Mouse (Mus musculus) retina, embryonic 14.5 days (tissue): Measurements from ENCODE around the gene Kif7.

Experiments used
- DNase-seq: peaks from one replicate; pipeline ENCODE4 v3.0.0-alpha.2; 2015; ENCODE audit warnings: low spot score

Kif7 gene

GRCm38 (mm10) chr7:79715187-79715981 is at the start of gene Kif7:
Gene Kif7, minus strand, starts transcription at chr7:79715720.
- peak; percentile 82 for DNase-seq

DNA sequence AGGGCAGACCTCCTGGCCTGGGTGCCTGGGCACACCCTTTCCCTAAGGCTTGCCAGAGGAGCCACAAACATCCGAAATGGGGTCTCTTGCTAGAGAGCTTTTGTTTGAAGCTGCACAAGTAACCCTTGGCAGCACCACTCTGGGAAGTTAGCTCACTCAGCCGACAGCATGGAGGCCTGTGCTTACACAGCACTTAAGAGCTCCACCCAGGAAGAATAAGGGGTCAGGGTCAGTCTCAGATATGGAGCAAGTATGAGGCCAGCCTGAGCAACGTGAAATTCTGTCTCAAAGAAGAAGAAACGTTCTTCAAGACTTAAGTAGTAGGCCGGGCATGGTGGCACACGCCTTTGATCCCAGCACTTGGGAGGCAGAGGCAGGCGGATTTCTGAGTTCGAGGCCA is 46.6 kb upstream of the Kif7 start:
- no peak for DNase-seq

- DNase-seq = no peak
Measured at GRCm38 (mm10) chr7:79761124-79761876, 45.8 kb upstream of the Kif7 start.

GRCm38 (mm10) chr7:79759766-79760165 is 44.2 kb upstream of the Kif7 start:
- no peak for DNase-seq

DNA sequence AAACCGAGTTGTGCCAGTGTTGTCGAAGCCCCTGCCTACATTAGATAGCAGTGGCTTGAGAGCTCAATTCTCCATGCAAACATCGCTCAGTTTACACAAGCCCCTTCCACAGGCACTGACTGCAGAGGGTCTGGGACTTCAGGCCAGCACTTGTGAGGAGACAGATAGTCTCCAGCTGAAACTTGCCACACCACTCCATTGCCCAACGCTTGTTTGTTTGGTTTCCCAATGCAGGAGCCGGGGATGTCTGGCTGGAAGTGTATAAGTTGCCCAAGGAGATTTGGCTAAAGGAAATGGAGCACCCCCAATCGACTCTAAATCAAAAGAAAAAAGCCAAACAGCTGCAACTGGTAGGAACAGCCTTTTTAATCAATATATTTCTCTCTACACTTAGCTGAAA is 42.7 kb upstream of the Kif7 start:
- DNase-seq = no peak

DNA sequence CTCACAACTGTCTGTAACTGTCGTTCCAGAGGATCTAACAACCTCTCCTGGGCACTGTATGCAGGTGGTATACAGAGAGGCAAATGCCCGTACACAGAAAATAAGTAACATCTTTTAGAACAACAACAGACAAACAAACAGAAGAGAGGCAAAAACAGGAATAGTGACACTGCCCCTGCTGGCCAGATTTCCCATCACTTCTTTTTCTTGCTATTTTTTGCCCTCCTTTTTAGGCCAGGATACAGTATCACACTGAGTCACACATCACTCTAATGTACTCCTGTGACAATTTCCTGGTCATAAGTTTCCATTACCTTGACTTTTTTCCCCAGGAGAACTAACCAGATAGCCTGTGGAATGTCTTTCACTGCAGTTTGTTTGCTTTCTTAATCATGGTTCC is 40.8 kb upstream of the Kif7 start:
- DNase-seq = no peak

DNA sequence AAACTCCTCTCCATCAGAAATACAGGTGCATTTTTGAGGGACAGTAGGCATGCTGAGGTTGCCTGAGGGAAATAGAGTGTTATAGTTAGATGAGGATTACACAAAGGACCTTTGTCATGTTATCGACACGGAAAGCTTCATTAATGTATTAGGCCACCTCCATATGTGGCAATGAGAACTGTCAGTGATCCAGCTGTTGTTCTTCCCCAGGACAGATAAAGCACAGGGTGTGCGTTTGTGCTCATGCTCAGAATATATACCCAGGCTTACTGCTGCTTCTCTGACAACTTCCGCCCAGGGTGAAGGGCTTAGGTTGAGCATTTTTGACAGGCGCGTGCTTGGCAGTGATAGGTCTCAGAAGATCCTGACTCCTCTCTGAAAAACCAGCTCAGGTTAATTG is 34.0 kb upstream of the Kif7 start:
- DNase-seq = no peak

DNA sequence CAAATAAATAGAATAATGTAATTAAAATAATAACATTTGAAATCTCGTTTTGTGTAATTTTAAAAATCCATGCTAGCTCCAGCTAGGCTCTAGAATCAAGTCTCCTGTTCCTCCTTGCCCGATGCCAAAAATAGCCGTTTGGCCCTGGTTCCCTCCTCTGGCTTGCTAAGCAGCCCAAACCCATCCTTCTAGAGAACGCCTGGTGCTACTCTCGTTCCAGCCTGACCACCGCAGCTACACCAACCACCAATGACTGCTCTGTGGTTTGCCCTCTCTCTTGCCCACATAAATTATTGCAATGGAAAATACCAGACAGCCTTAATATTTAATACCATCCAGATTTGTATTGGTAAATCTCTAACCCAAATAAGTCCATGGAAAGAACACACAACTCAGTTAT is 32.1 kb upstream of the Kif7 start:
- DNase-seq = no peak

- DNase-seq = no peak
Measured at GRCm38 (mm10) chr7:79744585-79744984, 29.1 kb upstream of the Kif7 start.

- no peak for DNase-seq
Measured at GRCm38 (mm10) chr7:79744051-79744450, 28.5 kb upstream of the Kif7 start.

- DNase-seq = peak; percentile 82
Measured at GRCm38 (mm10) chr7:79742659-79743536, 27.4 kb upstream of the Kif7 start, which contains the start of the genes Pex11a and Wdr93. Gene Pex11a, minus strand, starts transcription at chr7:79743131. Gene Wdr93, plus strand, starts transcription at chr7:79743163.

GRCm38 (mm10) chr7:79742277-79742658 is 26.7 kb upstream of the Kif7 start:
- DNase-seq = no peak

DNA sequence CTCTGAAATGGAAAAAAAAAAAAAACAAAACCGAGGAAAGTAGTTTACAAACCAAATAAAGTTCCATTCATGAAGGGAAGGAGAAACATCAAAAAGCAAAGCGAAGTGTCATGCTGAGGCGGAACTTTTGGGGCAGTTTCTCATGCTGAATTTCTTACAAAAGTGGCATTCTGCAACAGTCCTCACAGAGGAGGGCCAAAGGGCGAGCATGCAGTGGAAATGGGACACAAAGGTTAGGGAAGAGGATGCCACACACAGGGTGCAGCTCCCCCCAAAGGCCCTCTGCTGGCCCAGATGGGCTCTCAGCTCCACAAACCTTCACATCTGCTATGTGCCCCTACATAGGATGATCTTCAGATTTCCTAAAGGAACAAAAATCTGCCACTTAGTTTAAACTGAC is 24.8 kb upstream of the Kif7 start:
- no peak for DNase-seq

DNA sequence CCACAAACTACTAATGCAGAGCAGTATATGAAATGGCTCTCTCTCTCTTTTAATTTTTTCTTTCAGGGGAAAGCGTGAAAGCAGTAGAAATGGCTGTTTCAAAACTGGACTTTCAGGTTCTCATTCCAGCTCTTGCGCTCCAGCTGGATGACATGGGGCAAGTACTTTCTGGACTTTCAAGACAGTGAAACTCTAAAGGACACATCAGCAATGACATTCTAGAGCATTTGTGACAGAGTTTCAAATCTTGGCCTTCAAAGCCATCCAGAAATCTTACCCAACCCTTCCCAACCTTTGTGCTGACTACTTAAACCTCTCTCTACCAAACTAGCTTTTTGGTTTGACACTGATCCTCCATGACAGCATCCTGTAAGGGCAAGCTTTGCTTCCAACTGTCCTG is 23.4 kb upstream of the Kif7 start:
- no peak for DNase-seq

GRCm38 (mm10) chr7:79736511-79736910 is 21.0 kb upstream of the Kif7 start:
- DNase-seq = no peak

DNA sequence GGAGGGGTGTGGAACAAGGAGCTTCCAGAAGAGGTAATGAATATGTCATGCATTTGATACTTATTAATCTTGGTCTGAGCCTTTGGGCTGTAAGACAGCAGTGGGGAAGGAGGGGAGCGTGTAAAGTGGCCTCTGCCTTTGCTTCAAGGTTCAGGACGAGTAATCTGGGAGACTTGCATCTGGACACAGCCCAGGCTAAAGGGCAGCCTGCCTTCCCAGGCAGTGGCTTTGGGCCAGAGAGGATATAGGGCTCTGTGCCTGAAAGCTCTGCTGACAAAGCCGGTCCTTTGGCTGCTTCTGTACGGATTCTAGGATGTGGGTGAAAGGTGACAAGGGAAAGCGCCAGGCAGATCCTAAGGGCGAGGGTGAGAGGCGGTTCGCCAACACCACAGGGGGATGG is 19.0 kb upstream of the Kif7 start:
- no peak for DNase-seq

DNA sequence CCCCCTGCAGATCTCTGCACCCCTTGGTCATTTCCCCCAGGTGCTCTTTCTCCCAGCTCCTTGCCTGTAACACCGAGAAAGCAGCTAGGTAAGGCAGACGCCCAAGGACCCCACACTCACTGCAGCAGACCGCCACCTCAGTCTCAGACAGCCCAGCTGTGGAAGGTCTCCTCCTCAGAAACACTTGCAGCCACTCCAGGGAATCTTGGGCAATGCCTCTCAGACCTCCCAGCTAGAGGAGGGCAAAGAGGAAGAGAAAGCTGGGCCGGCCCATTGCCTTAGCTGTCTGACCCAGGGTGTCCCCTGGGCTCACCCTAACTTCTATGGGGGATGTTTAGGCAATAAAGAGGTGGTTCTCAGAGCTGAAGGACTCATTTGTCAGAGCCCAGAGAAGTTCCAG is 17.1 kb upstream of the Kif7 start, which contains the start of gene Plin1:
TSS of gene Plin1 (minus strand) at position 282 of the 400 bp plus-strand sequence.
- DNase-seq = no peak

DNA sequence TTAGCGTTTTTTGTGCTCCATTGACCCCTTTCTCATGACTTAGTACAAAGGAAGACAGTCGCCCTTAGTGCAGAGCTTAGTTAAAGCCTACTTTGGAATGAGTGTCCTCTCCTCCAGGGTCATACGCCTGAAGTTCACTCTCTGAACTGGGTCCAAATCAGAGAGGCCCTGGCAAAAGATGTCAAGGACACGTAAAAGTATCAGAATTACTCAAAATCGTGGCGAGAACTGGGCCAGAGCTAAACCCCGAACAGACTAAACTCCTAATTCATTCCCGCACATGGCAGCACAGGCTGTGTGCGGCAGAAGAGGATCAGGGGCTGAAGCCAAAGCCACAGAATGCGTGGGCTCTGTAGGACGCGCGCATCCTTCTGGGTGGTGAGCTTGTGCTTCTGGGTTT is 15.9 kb upstream of the Kif7 start:
- DNase-seq = no peak

DNA sequence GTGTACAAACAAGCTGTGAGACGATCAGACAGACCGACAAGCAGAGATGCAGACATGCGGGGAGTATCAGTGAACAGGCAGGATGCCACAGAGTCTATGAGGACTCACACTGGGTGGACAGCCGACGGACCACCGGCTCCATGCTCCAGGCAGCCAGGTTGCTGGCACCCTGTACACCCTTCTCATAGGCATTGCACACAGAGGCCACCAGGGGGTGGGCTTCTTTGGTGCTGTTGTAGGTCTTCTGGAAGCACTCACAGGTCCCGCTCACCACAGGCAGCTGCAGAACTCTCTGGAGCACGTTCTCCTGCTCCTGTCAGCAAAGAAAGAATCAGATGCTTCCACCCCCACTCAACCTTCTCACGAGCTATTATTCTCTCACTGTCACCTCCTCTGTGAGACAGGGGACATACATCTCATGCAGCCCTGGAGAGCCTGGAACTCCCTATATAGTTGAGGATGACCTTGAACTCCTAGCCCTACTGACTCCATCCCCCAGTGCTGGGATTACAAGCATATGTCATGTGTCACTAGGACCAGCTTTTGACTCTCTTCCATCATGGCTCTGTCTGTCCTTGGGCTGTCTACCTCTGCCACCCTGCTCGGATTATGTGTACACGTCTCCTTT is 14.3 kb upstream of the Kif7 start:
- DNase-seq = peak; percentile 42

- peak; percentile 88 for DNase-seq
Measured at GRCm38 (mm10) chr7:79729169-79729568, 13.6 kb upstream of the Kif7 start.

- DNase-seq = peak; percentile 80
Measured at GRCm38 (mm10) chr7:79728219-79728618, 12.7 kb upstream of the Kif7 start.

- DNase-seq = peak; percentile 78
Measured at GRCm38 (mm10) chr7:79727091-79727490, 11.6 kb upstream of the Kif7 start.
